Mouse (Mus musculus) kidney, postnatal 14 days (tissue): ENCODE data around the gene Tmem200b.
A peak's percentile ranks its signal among the peaks of the same experiment; 100 is the strongest.

ENCODE experiments used
- DNase-seq: peaks from one replicate; pipeline ENCODE4 v3.0.0; 2022; ENCODE audit warnings: mixed read lengths

Tmem200b gene

GRCm38 (mm10) chr4:131911521-131911920 is 10.1 kb upstream of the Tmem200b start:
- DNase-seq: no peak

GRCm38 (mm10) chr4:131913526-131913925 is 8.0 kb upstream of the Tmem200b start:
- DNase-seq: no peak

- no peak for DNase-seq
Measured at GRCm38 (mm10) chr4:131914046-131914643, 7.4 kb upstream of the Tmem200b start.

GRCm38 (mm10) chr4:131914891-131915469 is 6.6 kb upstream of the Tmem200b start:
- peak; percentile 81 for DNase-seq

GRCm38 (mm10) chr4:131915821-131916328 is 5.7 kb upstream of the Tmem200b start:
- DNase-seq: no peak

GRCm38 (mm10) chr4:131916425-131916824 is 5.1 kb upstream of the Tmem200b start:
- peak; percentile 87 for DNase-seq

GRCm38 (mm10) chr4:131917010-131917555 is 4.5 kb upstream of the Tmem200b start:
- DNase-seq: peak; percentile 43

- no peak for DNase-seq
Measured at GRCm38 (mm10) chr4:131918026-131918533, 3.5 kb upstream of the Tmem200b start.

- DNase-seq: peak; percentile 52
Measured at GRCm38 (mm10) chr4:131918711-131919500, 2.7 kb upstream of the Tmem200b start.

- no peak for DNase-seq
Measured at GRCm38 (mm10) chr4:131919506-131920140, 1.9 kb upstream of the Tmem200b start.

- DNase-seq: peak; percentile 80
Measured at GRCm38 (mm10) chr4:131920141-131920594, 1.4 kb upstream of the Tmem200b start.

- peak; percentile 83 for DNase-seq
Measured at GRCm38 (mm10) chr4:131920595-131921351, 798 bp upstream of the Tmem200b start.

- DNase-seq: no peak
Measured at GRCm38 (mm10) chr4:131922404-131922803, 833 bp downstream of the Tmem200b start.

GRCm38 (mm10) chr4:131924096-131924810 is 2.7 kb downstream of the Tmem200b start:
- peak; percentile 90 for DNase-seq

- no peak for DNase-seq
Measured at GRCm38 (mm10) chr4:131929146-131929545, 7.6 kb downstream of the Tmem200b start.

GRCm38 (mm10) chr4:131939459-131939858 is 17.9 kb downstream of the Tmem200b start:
- no peak for DNase-seq

GRCm38 (mm10) chr4:131940846-131941245 is 19.3 kb downstream of the Tmem200b start:
- no peak for DNase-seq

- DNase-seq: no peak
Measured at GRCm38 (mm10) chr4:131947848-131948247, 26.3 kb downstream of the Tmem200b start.

- DNase-seq: no peak
Measured at GRCm38 (mm10) chr4:131949903-131950302, 28.3 kb downstream of the Tmem200b start.

- no peak for DNase-seq
Measured at GRCm38 (mm10) chr4:131950657-131951056, 29.1 kb downstream of the Tmem200b start.

GRCm38 (mm10) chr4:131957161-131957560 is 35.6 kb downstream of the Tmem200b start:
- DNase-seq: no peak
